Mouse (Mus musculus): Measurements from ENCODE around the gene Trim23.

GRCm38 (mm10) chr13:104187357-104187756 is 8.8 kb downstream of the Trim23 start:
- TF ChIP-seq CTCF (conservative IDR thresholded peaks at IDR 0.05; ENCODE audit: insufficient read depth, insufficient read length, low read depth, low read length) = no peak
- no peak for TF ChIP-seq POLR2A (IDR thresholded peaks at IDR 0.05; ENCODE audit: low read depth, low read length)
